Mouse (Mus musculus): Measurements from ENCODE around the gene Mettl8.

DNA sequence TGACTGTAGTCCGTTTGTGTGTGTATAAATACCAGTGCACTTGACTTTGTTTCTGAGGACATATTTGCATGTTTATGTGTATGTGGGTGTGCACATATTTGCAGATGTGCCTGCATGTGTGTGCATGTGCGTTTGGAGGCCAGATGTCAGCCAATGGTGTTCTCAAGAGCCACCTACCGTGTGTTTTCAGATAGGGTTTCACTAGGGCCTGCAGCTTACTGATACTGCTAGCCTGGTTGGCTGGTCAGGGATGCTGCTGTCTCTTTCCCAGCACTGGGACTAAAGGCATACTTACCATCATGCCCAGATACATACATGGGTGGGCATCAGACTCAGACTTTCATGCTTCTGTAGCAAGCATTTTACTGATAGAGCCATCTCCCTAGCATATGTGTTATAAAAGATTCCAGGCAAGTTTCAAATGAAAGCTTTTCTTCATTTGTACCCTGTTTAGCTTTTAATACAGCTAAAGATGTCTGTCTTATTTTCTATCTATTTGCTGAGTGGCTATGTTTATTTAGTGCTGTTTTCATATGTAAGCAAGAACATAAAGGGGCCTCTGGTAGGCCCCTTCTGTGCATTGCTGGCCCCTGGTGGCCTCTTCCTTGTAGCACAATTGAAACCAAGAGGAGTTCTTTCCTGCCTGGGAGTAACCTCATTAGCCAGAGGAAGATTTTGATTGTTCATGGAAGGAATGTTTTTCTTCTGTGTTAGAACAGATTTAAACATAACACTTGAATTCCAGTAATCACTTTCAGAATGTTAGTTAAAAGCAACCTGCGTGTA, 35.5 kb upstream of the Mettl8 start:
- TF ChIP-seq CTCF (IDR thresholded peaks at IDR 0.05; ENCODE audit: borderline replicate concordance, control insufficient read depth, extremely low read depth, insufficient read depth, low read length, poor library complexity) (no peak), POLR2A (IDR thresholded peaks at IDR 0.05; ENCODE audit: control insufficient read depth, extremely low read depth, insufficient read depth, low read length, poor library complexity) (no peak)

All from thymus, adult 2 months (tissue).